Mouse (Mus musculus) hindbrain, postnatal 0 days (tissue): ENCODE measurements at regions not wholly inside any gene's neighbourhood (a gene's known extent, or its start where the extent isn't known, plus 50 kb on each side); places are given as distances from the start of the nearest gene placed in this dataset.

ENCODE experiments used
- ATAC-seq: fragments of 200-750 bp; cut with Nextera tagmentation; 2 replicates; pipeline ENCODE4 v1.8.0; 2017; ENCODE audit warnings: mild to moderate bottlenecking, moderate TSS enrichment, moderate library complexity
- DNase-seq: peaks from one replicate; pipeline ENCODE4 v3.0.0-alpha.2; 2015; ENCODE audit warnings: low spot score
- H3K27ac ChIP-seq: fragments of 300-500 bp; sonication (generic); 2 replicates; pipeline ENCODE4 v1.5.1; 2014; ENCODE audit warnings: mild to moderate bottlenecking
- H3K27me3 ChIP-seq: fragments of 300-500 bp; sonication (generic); 2 replicates; pipeline ENCODE4 v1.6.1; 2014; ENCODE audit warnings: low read length, mixed read lengths; ENCODE audit not compliant: insufficient read depth
- H3K36me3 ChIP-seq: fragments of 300-500 bp; sonication (generic); 2 replicates; pipeline ENCODE4 v1.6.1; 2014; ENCODE audit warnings: low read length, mixed read lengths; ENCODE audit not compliant: insufficient read depth
- H3K4me1 ChIP-seq: fragments of 300-500 bp; sonication (generic); 2 replicates; pipeline ENCODE4 v1.6.1; 2014; ENCODE audit warnings: antibody characterized with exemption, low read length, mixed read lengths; ENCODE audit not compliant: insufficient read depth
- H3K4me2 ChIP-seq: fragments of 300-500 bp; sonication (generic); 2 replicates; pipeline ENCODE4 v1.6.1; 2014; ENCODE audit warnings: low read depth, mild to moderate bottlenecking, low read length, moderate library complexity, mixed read lengths
- H3K4me3 ChIP-seq: fragments of 300-500 bp; sonication (generic); 2 replicates; pipeline ENCODE4 v1.5.1; 2014; ENCODE audit warnings: low read length
- H3K9ac ChIP-seq: fragments of 300-500 bp; sonication (generic); replicated peaks from 2 replicates; pipeline ENCODE4 v1.6.1; 2014; ENCODE audit warnings: mild to moderate bottlenecking, low read length, moderate library complexity, mixed read lengths
- H3K9me3 ChIP-seq: fragments of 300-500 bp; sonication (generic); 2 replicates; pipeline ENCODE4 v1.6.1; 2016; ENCODE audit warnings: low read length, mixed read lengths
- CTCF ChIP-seq: IDR thresholded peaks from 2 replicates; pipeline ENCODE4 v1.5.1; 2016; ENCODE audit warnings: antibody characterized with exemption, control low read depth, low read depth
- WGBS: fragments of 180-500 bp; shearing (Covaris S2); extraction: QIAGEN DNeasy Blood & Tissue Kit; methylation state at CpG from one replicate; pipeline ENCODE4 v1.1.7; 2014; 5-methylcytosine and 5-hydroxymethylcytosine counted together

DNA sequence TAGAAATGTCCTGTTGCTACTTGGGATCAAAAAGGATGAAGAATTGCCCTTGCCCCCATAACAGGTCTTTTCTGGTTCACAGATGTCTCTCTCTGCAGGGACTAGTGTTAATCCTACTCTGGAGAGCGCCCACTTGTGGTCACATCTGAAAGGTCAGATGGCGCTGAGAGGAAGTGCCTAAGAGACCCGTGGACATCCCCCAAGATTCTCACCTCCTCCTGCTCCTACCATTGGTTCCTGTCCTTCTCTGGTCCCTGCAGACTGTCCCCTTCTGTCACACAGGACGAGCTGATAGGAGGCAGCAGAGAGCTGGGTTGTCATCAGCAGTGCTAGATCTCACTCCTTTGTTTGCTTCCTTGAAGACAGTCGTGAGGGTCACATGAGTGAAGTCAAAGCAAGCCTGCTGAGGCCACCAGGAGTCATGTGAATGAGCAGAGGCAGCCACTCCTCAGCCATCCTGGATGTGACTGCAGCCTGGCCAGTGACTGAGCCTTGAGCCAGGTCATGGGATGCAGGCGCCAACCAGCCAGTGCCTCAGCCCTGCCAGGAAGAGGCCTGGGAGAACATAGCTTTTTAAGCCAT, 420.6 kb downstream of the Matn1 start:
- H3K9ac ChIP-seq = no peak overlapping the region
- no peaks in the 10 kb centered on the region for H3K9me3 ChIP-seq
- no peak for ATAC-seq
- H3K27ac ChIP-seq = no peak overlapping the region
- DNase-seq = peak; percentile 53
- 30% methylated on average over 6 of the region's 6 CpGs for WGBS
- no peak overlapping the region for H3K4me3 ChIP-seq
- H3K27me3 ChIP-seq = no peaks in the 10 kb centered on the region
- no peaks in the 10 kb centered on the region for H3K4me1 ChIP-seq
- TF ChIP-seq CTCF = peak; percentile 57
- H3K36me3 ChIP-seq = no peaks in the 10 kb centered on the region
- H3K4me2 ChIP-seq = no peak overlapping the region

DNA sequence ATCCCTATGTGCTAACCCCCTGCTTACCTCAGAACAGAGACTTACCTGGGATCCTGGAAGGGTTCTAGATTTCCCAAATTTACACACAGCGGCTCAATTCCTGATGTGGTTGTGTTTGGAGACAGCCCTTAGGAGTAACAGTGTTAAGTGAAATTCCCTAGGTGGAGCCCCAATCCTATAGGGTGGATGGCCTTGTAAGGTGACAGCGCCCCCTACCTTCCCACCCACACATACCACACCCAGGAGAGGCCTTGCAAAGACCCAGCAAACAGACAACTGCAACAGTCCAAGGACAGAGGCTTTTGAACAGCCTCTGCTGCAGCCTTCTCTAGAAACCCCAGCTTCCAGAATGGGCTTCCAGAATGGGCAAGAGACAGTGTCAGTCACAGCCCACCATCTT, 421.8 kb downstream of the Matn1 start:
- Histone ChIP-seq H3K27ac (no peak overlapping the region), H3K27me3 (no peaks in the 10 kb centered on the region), H3K4me1 (no peaks in the 10 kb centered on the region), H3K9ac (no peak overlapping the region), H3K4me3 (no peak overlapping the region), H3K9me3 (no peaks in the 10 kb centered on the region), H3K4me2 (no peak overlapping the region), H3K36me3 (no peaks in the 10 kb centered on the region)
- ATAC-seq (no peak), DNase-seq (no peak)
- 53% methylated on average over 2 of the region's 2 CpGs for WGBS
- peak; percentile 38 for TF ChIP-seq CTCF

DNA sequence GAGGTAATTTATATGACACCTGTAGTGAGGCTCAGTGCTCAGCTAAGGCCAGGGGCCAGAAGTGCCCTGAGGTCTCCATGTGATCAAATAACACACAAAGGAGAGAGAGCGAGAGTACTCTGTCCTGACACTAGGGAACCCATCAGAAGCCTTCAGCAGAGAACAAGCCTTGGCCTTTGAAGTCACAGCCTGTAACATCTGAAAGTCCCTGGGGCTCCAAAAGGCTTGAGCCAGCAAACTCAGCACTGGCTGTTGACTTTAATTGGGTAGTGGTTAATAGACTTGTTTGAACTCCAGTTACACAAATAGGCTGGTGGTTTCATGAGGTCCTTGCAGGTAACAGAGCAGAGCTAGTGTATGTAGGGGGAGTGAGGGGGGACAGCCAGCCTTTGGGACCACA, 422.5 kb downstream of the Matn1 start:
- Histone ChIP-seq H3K36me3 (no peaks in the 10 kb centered on the region), H3K4me2 (no peak overlapping the region), H3K4me1 (no peaks in the 10 kb centered on the region), H3K9ac (no peak overlapping the region), H3K4me3 (no peak overlapping the region), H3K27ac (no peak overlapping the region), H3K27me3 (no peaks in the 10 kb centered on the region), H3K9me3 (no peaks in the 10 kb centered on the region)
- DNase-seq (no peak), ATAC-seq (no peak)
- TF ChIP-seq CTCF = no peak
- 65% methylated on average over 1 of the region's 1 CpGs for WGBS

DNA sequence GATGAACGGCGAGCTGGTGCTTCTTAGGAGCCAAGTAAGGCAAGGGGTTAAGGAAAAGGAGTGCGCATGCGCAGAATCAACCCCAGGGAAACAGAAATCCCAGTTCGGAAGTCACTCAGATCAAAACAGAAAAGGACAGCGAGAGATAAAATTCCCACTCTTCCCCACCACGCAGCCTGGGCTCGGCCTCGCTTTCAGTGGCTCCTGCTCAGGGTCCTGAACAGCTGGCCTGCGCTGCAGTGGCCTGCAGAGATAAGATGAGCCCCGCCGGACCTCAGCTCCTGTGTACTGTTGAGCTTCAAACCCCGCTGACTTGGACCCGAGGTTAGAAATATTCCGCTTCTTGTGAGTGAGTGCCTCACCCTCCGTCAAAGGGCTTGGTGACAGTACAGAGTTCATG, 428.3 kb downstream of the Matn1 start:
- 80% methylated on average over 16 of the region's 16 CpGs for WGBS
- no peaks in the 10 kb centered on the region for H3K27me3 ChIP-seq
- no peaks in the 10 kb centered on the region for H3K9me3 ChIP-seq
- H3K4me2 ChIP-seq = no peak overlapping the region
- TF ChIP-seq CTCF = no peak
- DNase-seq (no peak), ATAC-seq (no peak)
- no peak overlapping the region for H3K4me3 ChIP-seq
- H3K27ac ChIP-seq = no peak overlapping the region
- H3K36me3 ChIP-seq = no peaks in the 10 kb centered on the region
- no peaks in the 10 kb centered on the region for H3K4me1 ChIP-seq
- no peak overlapping the region for H3K9ac ChIP-seq

DNA sequence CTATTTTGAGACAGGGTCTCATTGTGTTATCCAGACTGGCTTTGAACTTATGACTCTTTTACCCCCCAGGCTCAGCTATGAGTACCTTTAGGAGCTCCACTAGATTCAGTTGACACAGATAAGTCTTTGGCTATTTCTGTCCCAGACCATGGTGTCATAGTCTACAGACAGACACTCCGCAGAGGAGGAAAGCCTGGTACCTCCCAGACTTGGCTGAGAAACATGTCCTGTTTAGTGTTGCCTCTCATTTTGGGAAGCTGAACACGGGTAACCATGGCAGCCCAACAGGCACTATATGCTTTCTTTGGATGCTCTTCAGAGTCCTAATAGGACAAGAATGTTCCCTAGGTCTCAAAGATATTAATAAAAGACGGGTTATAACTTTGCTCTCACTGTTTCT, 429.0 kb downstream of the Matn1 start:
- Histone ChIP-seq H3K9me3 (no peaks in the 10 kb centered on the region), H3K4me2 (no peak overlapping the region), H3K36me3 (no peaks in the 10 kb centered on the region), H3K27me3 (no peaks in the 10 kb centered on the region), H3K4me1 (no peaks in the 10 kb centered on the region), H3K4me3 (no peak overlapping the region), H3K27ac (no peak overlapping the region), H3K9ac (no peak overlapping the region)
- DNase-seq = no peak
- WGBS = 74% methylated on average over 3 of the region's 3 CpGs
- no peak for TF ChIP-seq CTCF
- no peak for ATAC-seq

DNA sequence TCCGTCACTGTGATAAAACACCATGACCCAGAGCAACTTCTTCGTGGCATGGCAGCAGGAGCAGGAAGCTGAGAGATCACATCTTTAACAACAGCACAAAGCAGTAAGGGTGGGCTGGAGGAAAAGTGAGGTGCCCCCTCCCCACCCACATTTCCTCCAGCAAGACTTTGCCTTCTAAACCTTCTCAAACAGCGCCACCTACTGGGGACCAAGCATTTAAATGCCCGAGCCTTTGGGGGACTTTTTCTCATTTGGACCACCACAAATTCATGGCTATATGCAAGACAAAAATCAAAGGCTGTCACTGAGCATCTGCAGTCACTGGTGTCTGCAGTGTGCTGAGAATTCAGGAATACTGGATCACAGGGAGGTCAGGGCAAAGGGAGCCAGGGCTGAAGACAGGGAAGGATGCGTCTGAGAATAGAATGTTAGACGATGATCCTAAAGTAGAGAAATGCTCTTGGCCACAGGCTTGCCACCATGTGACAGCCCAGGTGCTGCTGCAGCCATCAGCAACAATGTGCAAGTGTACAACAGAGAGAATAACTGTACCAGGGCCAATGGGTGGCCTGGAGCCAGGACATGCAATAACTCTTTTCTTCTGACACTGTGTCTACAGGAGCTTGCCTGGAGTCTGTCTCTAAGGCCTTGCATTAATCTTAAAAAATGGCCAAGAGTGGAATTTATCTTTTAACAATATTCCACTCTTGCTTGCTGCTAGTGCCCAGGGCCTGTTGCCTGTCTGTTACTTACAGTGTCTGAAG, 430.5 kb downstream of the Matn1 start:
- ATAC-seq (no peak), DNase-seq (peak; percentile 58)
- Histone ChIP-seq H3K9me3 (no peaks in the 10 kb centered on the region), H3K4me3 (no peak overlapping the region), H3K27me3 (no peaks in the 10 kb centered on the region), H3K36me3 (no peaks in the 10 kb centered on the region), H3K4me1 (no peaks in the 10 kb centered on the region), H3K27ac (no peak overlapping the region), H3K9ac (no peak overlapping the region), H3K4me2 (no peak overlapping the region)
- TF ChIP-seq CTCF = peak; percentile 58
- 89% methylated on average over 6 of the region's 6 CpGs for WGBS

DNA sequence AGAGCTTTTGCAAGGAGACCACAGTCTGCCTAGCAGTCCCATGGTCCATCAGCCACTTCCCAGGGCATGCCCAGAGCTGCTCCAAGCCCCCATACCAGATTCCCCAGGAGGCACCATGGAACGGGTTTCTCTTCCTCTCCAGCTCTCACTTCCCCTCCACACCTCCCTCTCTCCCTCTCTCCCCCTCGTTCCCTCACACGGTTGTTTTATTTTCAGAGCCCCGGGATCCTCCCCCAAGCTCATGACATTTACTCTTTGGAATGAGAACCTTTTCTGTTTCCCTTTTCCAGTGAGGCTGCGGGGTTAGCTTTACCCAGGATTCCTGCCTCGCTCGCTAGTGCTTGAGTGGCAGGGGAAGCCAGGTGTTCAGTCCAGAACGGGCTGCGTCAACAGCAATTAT, 436.9 kb downstream of the Matn1 start:
- WGBS = 64% methylated on average over 9 of the region's 9 CpGs

More for the DNA sequence above, 436.9 kb downstream of the Matn1 start:
- no peak for TF ChIP-seq CTCF
- no peaks in the 10 kb centered on the region for H3K9me3 ChIP-seq
- no peak overlapping the region for H3K9ac ChIP-seq
- no peak overlapping the region for H3K4me3 ChIP-seq
- no peaks in the 10 kb centered on the region for H3K36me3 ChIP-seq
- no peak overlapping the region for H3K27ac ChIP-seq
- H3K27me3 ChIP-seq = no peaks in the 10 kb centered on the region
- DNase-seq = no peak
- ATAC-seq = no peak
- H3K4me1 ChIP-seq = no peaks in the 10 kb centered on the region
- H3K4me2 ChIP-seq = no peak overlapping the region
